Mouse (Mus musculus): ENCODE data around the gene Pcbp3.

- TF ChIP-seq CTCF (IDR thresholded peaks at IDR 0.05; ENCODE audit: extremely low read depth, insufficient read length, insufficient replicate concordance, low read depth, low read length) (no peak), POLR2A (IDR thresholded peaks at IDR 0.05; ENCODE audit: low read depth, low read length) (no peak)
Observed at GRCm38 (mm10) chr10:76973797-76974436, 12.2 kb upstream of the Pcbp3 start.
